ENCODE assay signal across 7 mouse cellular contexts in genomic region chr2:25264286-25264660, GRCm38 (mm10). TPM values are rescaled to one million over a fixed set of nuclear protein-coding genes. Genes with fewer than 3 reads are reported as not detected.
DNase-seq lines count a peak whose midpoint lies in the region; ATAC-seq and TF ChIP-seq lines count a peak whose summit lies in the region.

No protein-coding gene starts in this region.

- H3K27ac ChIP-seq in lung, embryonic 15.5 days: no peak overlapping the region
- H3K27ac ChIP-seq in forebrain, embryonic 12.5 days: no peak overlapping the region
- no peak overlapping the region for H3K27ac ChIP-seq in liver, embryonic 12.5 days
- H3K27ac ChIP-seq in stomach, embryonic 16.5 days (ENCODE audit: low read length): peak overlapping the region; percentile 90; the same call in 1 of the 2 replicates

- H3K4me3 ChIP-seq in lung, embryonic 15.5 days: 0 out of 2 replicates have a peak overlapping the region, but pooled peaks have one; percentile 70
- H3K4me3 ChIP-seq in lung, adult 2 months (replicated peaks; ENCODE audit: extremely low read depth, low read depth, low read length): no peak overlapping the region
- H3K4me3 ChIP-seq in forebrain, embryonic 12.5 days (replicated peaks): peak overlapping the region; percentile 79; the same call in 1 of the 2 replicates
- peak overlapping the region; percentile 84 for H3K4me3 ChIP-seq in liver, embryonic 12.5 days
- H3K4me3 ChIP-seq in stomach, embryonic 16.5 days (replicated peaks; ENCODE audit: low read length): peak overlapping the region; percentile 72

- H3K27me3 ChIP-seq in lung, embryonic 15.5 days: peaks cover 13% of the 10 kb centered on the region
- peaks cover 24% of the 10 kb centered on the region for H3K27me3 ChIP-seq in forebrain, embryonic 12.5 days
- H3K27me3 ChIP-seq in liver, embryonic 12.5 days (replicated peaks): peaks cover 11% of the 10 kb centered on the region
- H3K27me3 ChIP-seq in stomach, embryonic 16.5 days (ENCODE audit: control insufficient read depth, insufficient read depth, low read length): peaks cover 7% of the 10 kb centered on the region; the same call in 1 of the 2 replicates

- peaks cover 2% of the 10 kb centered on the region; the same call in 1 of the 2 replicates for H3K36me3 ChIP-seq in lung, embryonic 15.5 days
- peaks cover 15% of the 10 kb centered on the region for H3K36me3 ChIP-seq in forebrain, embryonic 12.5 days (replicated peaks)
- H3K36me3 ChIP-seq in liver, embryonic 12.5 days: peaks cover 13% of the 10 kb centered on the region
- no peaks in the 10 kb centered on the region; the same call in 1 of the 2 replicates for H3K36me3 ChIP-seq in stomach, embryonic 16.5 days (ENCODE audit: control insufficient read depth, insufficient read depth, low read length)

- no peak for TF ChIP-seq CTCF in lung, adult 2 months (IDR thresholded peaks at IDR 0.05; ENCODE audit: insufficient read depth, low read length)

- H3K4me2 ChIP-seq in lung, embryonic 15.5 days: peak overlapping the region; percentile 99; the same call in 1 of the 2 replicates
- H3K4me2 ChIP-seq in forebrain, embryonic 12.5 days: peak overlapping the region; percentile 99; the same call in 1 of the 2 replicates
- H3K4me2 ChIP-seq in liver, embryonic 12.5 days: peak overlapping the region; percentile 100
- peak overlapping the region; percentile 85 for H3K4me2 ChIP-seq in stomach, embryonic 16.5 days (ENCODE audit: low read depth, low read length)

- ATAC-seq in lung, embryonic 15.5 days (ENCODE audit: borderline replicate concordance, extremely low read depth, low FRiP score, low TSS enrichment): no peak
- ATAC-seq in forebrain, embryonic 12.5 days (ENCODE audit: low FRiP score): no peak
- no peak for ATAC-seq in liver, embryonic 12.5 days
- no peak for ATAC-seq in stomach, embryonic 16.5 days (ENCODE audit: insufficient read depth, low FRiP score)

- no peak overlapping the region for H3K9ac ChIP-seq in lung, embryonic 15.5 days
- no peak overlapping the region for H3K9ac ChIP-seq in forebrain, embryonic 12.5 days
- H3K9ac ChIP-seq in liver, embryonic 12.5 days: peak overlapping the region; percentile 86; the same call in 1 of the 2 replicates
- peak overlapping the region; percentile 82 for H3K9ac ChIP-seq in stomach, embryonic 16.5 days (ENCODE audit: low read length)

- peaks cover 39% of the 10 kb centered on the region for H3K4me1 ChIP-seq in lung, embryonic 15.5 days
- peaks cover 10% of the 10 kb centered on the region for H3K4me1 ChIP-seq in lung, adult 2 months (ENCODE audit: control insufficient read depth, insufficient read depth, low read length)
- peaks cover 49% of the 10 kb centered on the region for H3K4me1 ChIP-seq in forebrain, embryonic 12.5 days
- H3K4me1 ChIP-seq in liver, embryonic 12.5 days: peaks cover 68% of the 10 kb centered on the region
- peaks cover 36% of the 10 kb centered on the region for H3K4me1 ChIP-seq in stomach, embryonic 16.5 days (ENCODE audit: control insufficient read depth, insufficient read depth, low read length)

- TF ChIP-seq POLR2A in lung, adult 2 months (IDR thresholded peaks at IDR 0.05; ENCODE audit: borderline replicate concordance, extremely low read depth, low read depth, low read length): no peak

- H3K9me3 ChIP-seq in lung, embryonic 15.5 days: no peaks in the 10 kb centered on the region
- H3K9me3 ChIP-seq in forebrain, embryonic 12.5 days: no peaks in the 10 kb centered on the region
- H3K9me3 ChIP-seq in liver, embryonic 12.5 days (replicated peaks): no peaks in the 10 kb centered on the region
- H3K9me3 ChIP-seq in stomach, embryonic 16.5 days (replicated peaks; ENCODE audit: control insufficient read depth, low read length): no peaks in the 10 kb centered on the region

- DNase-seq in lung, adult 2 months: no peak
- no peak for DNase-seq in adrenal gland, postnatal 14 days
- no peak for DNase-seq in adrenal gland, adult 2 months

- WGBS in lung, embryonic 15.5 days: 69% methylated on average over 5 of the region's 5 CpGs
- WGBS in lung, adult 2 months: 71% methylated on average over 5 of the region's 5 CpGs
- WGBS in forebrain, embryonic 12.5 days: 84% methylated on average over 5 of the region's 5 CpGs
- 68% methylated on average over 5 of the region's 5 CpGs for WGBS in liver, embryonic 12.5 days (ENCODE audit: insufficient replicate concordance)
- 77% methylated on average over 5 of the region's 5 CpGs for WGBS in stomach, embryonic 16.5 days

RNA-seq across cellular contexts. Expression of gene Tprn, which starts 1.9 kb away (rescaled TPM):
- polyA plus RNA-seq in lung, embryonic 15.5 days (2015; fragmentation: Nextera tagmentation; extraction: Ambion mirVana): 6.7 and 8.7 TPM in 2 replicates
- 17.4 and 24.3 TPM in 2 replicates for polyA plus RNA-seq in lung, adult 2 months (2012; rRNA removed)
- 9.3 and 10.0 TPM in 2 replicates for polyA plus RNA-seq in forebrain, embryonic 12.5 days (2016; fragmentation: Nextera tagmentation; extraction: Ambion mirVana)
- 7.9 and 9.0 TPM in 2 replicates for polyA plus RNA-seq in liver, embryonic 12.5 days (2016; fragmentation: Nextera tagmentation; extraction: Ambion mirVana)
- polyA plus RNA-seq in stomach, embryonic 16.5 days (2015; fragmentation: Nextera tagmentation; extraction: Ambion mirVana): 17.9 and 19.0 TPM in 2 replicates
- total RNA-seq in adrenal gland, postnatal 14 days (2021): 10.9 and 13.4 TPM in 2 replicates
- 10 to 100 TPM in 1 of 2 experiments, 1 to 10 TPM in 1; 10.0 to 13.1 TPM for total RNA-seq in adrenal gland, adult 2 months (2021)
- polyA plus RNA-seq in adrenal gland, adult 2 months (2012; rRNA removed): 13.6 and 14.6 TPM in 2 replicates

RNA-seq across cellular contexts. Expression of gene Ssna1, which starts 8.0 kb away (rescaled TPM):
- polyA plus RNA-seq in lung, embryonic 15.5 days (2015; fragmentation: Nextera tagmentation; extraction: Ambion mirVana): 229 and 239 TPM in 2 replicates
- 41.6 and 49.5 TPM in 2 replicates for polyA plus RNA-seq in lung, adult 2 months (2012; rRNA removed)
- 207 and 224 TPM in 2 replicates for polyA plus RNA-seq in forebrain, embryonic 12.5 days (2016; fragmentation: Nextera tagmentation; extraction: Ambion mirVana)
- 164 and 179 TPM in 2 replicates for polyA plus RNA-seq in liver, embryonic 12.5 days (2016; fragmentation: Nextera tagmentation; extraction: Ambion mirVana)
- 199 TPM in 2 replicates for polyA plus RNA-seq in stomach, embryonic 16.5 days (2015; fragmentation: Nextera tagmentation; extraction: Ambion mirVana)
- 45.8 and 49.8 TPM in 2 replicates for total RNA-seq in adrenal gland, postnatal 14 days (2021)
- 10 to 100 TPM; 37.6 to 46.1 TPM for total RNA-seq in adrenal gland, adult 2 months (2021)
- polyA plus RNA-seq in adrenal gland, adult 2 months (2012; rRNA removed): 55.2 and 62.1 TPM in 2 replicates

RNA-seq across cellular contexts. Expression of gene Anapc2, which starts 8.0 kb away (rescaled TPM):
- 132 and 136 TPM in 2 replicates for polyA plus RNA-seq in lung, embryonic 15.5 days (2015; fragmentation: Nextera tagmentation; extraction: Ambion mirVana)
- polyA plus RNA-seq in lung, adult 2 months (2012; rRNA removed): 82.1 and 133 TPM in 2 replicates
- polyA plus RNA-seq in forebrain, embryonic 12.5 days (2016; fragmentation: Nextera tagmentation; extraction: Ambion mirVana): 134 and 141 TPM in 2 replicates
- 63.6 and 65.3 TPM in 2 replicates for polyA plus RNA-seq in liver, embryonic 12.5 days (2016; fragmentation: Nextera tagmentation; extraction: Ambion mirVana)
- 123 and 134 TPM in 2 replicates for polyA plus RNA-seq in stomach, embryonic 16.5 days (2015; fragmentation: Nextera tagmentation; extraction: Ambion mirVana)
- 63.9 and 66.1 TPM in 2 replicates for total RNA-seq in adrenal gland, postnatal 14 days (2021)
- total RNA-seq in adrenal gland, adult 2 months (2021): 10 to 100 TPM; 78.8 to 82.7 TPM
- polyA plus RNA-seq in adrenal gland, adult 2 months (2012; rRNA removed): 93.1 and 110 TPM in 2 replicates

RNA-seq across cellular contexts. Expression of gene Tmem203, which starts 9.0 kb away (rescaled TPM):
- 24.4 and 24.5 TPM in 2 replicates for polyA plus RNA-seq in lung, embryonic 15.5 days (2015; fragmentation: Nextera tagmentation; extraction: Ambion mirVana)
- 53.5 and 54.5 TPM in 2 replicates for polyA plus RNA-seq in lung, adult 2 months (2012; rRNA removed)
- 17.6 and 18.1 TPM in 2 replicates for polyA plus RNA-seq in forebrain, embryonic 12.5 days (2016; fragmentation: Nextera tagmentation; extraction: Ambion mirVana)
- polyA plus RNA-seq in liver, embryonic 12.5 days (2016; fragmentation: Nextera tagmentation; extraction: Ambion mirVana): 16.2 and 17.3 TPM in 2 replicates
- 19.5 and 20.2 TPM in 2 replicates for polyA plus RNA-seq in stomach, embryonic 16.5 days (2015; fragmentation: Nextera tagmentation; extraction: Ambion mirVana)
- 25.6 and 31.0 TPM in 2 replicates for total RNA-seq in adrenal gland, postnatal 14 days (2021)
- 10 to 100 TPM; 23.9 to 32.0 TPM for total RNA-seq in adrenal gland, adult 2 months (2021)
- 114 and 116 TPM in 2 replicates for polyA plus RNA-seq in adrenal gland, adult 2 months (2012; rRNA removed)

RNA-seq across cellular contexts. Expression of gene AL732309.1, which starts 17.6 kb away (rescaled TPM):
- 3.5 and 5.0 TPM in 2 replicates for polyA plus RNA-seq in lung, embryonic 15.5 days (2015; fragmentation: Nextera tagmentation; extraction: Ambion mirVana)
- polyA plus RNA-seq in lung, adult 2 months (2012; rRNA removed): 15.0 and 20.9 TPM in 2 replicates
- 4.2 and 6.0 TPM in 2 replicates for polyA plus RNA-seq in forebrain, embryonic 12.5 days (2016; fragmentation: Nextera tagmentation; extraction: Ambion mirVana)
- polyA plus RNA-seq in liver, embryonic 12.5 days (2016; fragmentation: Nextera tagmentation; extraction: Ambion mirVana): 4.4 and 4.8 TPM in 2 replicates
- polyA plus RNA-seq in stomach, embryonic 16.5 days (2015; fragmentation: Nextera tagmentation; extraction: Ambion mirVana): 10.1 and 12.8 TPM in 2 replicates
- 3.3 and 3.9 TPM in 2 replicates for total RNA-seq in adrenal gland, postnatal 14 days (2021)
- 1 to 10 TPM; 3.1 to 3.2 TPM for total RNA-seq in adrenal gland, adult 2 months (2021)
- polyA plus RNA-seq in adrenal gland, adult 2 months (2012; rRNA removed): 21.7 and 22.6 TPM in 2 replicates

Comparison
In these comparisons a context has a peak if more than half of its experiments do, and no peak if none do; other contexts are left out.
1. H3K9ac ChIP-seq: peak in liver, embryonic 12.5 days (single experiment) and stomach, embryonic 16.5 days (single experiment); none in lung, embryonic 15.5 days (single experiment) and forebrain, embryonic 12.5 days (single experiment).
2. Peak in every context shown above with its lines, with median percentiles within 50 percentile points of each other: H3K4me2 ChIP-seq.